Mouse (Mus musculus) hindbrain, embryonic 16.5 days (tissue): ENCODE data around the gene Rasa2. TPM values are rescaled to one million over a fixed set of nuclear protein-coding genes. Genes with fewer than 3 reads are reported as not detected.

ENCODE experiments used
- ATAC-seq: fragments of 200-750 bp; cut with Nextera tagmentation; 2 replicates; pipeline ENCODE4 v1.8.0; 2017; ENCODE audit warnings: moderate TSS enrichment, moderate library complexity
- H3K27ac ChIP-seq: fragments of 300-500 bp; sonication (generic); 2 replicates; pipeline ENCODE4 v1.5.1; 2014; ENCODE audit warnings: low read depth, mild to moderate bottlenecking, control low read depth, low read length, moderate library complexity
- H3K27me3 ChIP-seq: fragments of 300-500 bp; sonication (generic); replicated peaks from 2 replicates; pipeline ENCODE4 v1.6.1; 2014; ENCODE audit warnings: low read length; ENCODE audit not compliant: control insufficient read depth, insufficient read depth
- H3K36me3 ChIP-seq: fragments of 300-500 bp; sonication (generic); 2 replicates; pipeline ENCODE4 v1.6.1; 2014; ENCODE audit warnings: mild to moderate bottlenecking, low read length, moderate library complexity, mixed read lengths; ENCODE audit not compliant: control insufficient read depth, insufficient read depth
- H3K4me1 ChIP-seq: fragments of 300-500 bp; sonication (generic); 2 replicates; pipeline ENCODE4 v1.6.1; 2014; ENCODE audit warnings: low read depth, low read length; ENCODE audit not compliant: control insufficient read depth, insufficient read depth
- H3K4me2 ChIP-seq: fragments of 300-500 bp; sonication (generic); 2 replicates; pipeline ENCODE4 v1.6.1; 2014; ENCODE audit warnings: mild to moderate bottlenecking, low read length, control low read depth, moderate library complexity
- H3K4me3 ChIP-seq: fragments of 300-500 bp; sonication (generic); 2 replicates; pipeline ENCODE4 v1.5.1; 2014; ENCODE audit warnings: mild to moderate bottlenecking, low read length, control low read depth, moderate library complexity
- H3K9ac ChIP-seq: fragments of 300-500 bp; sonication (generic); 2 replicates; pipeline ENCODE4 v1.6.1; 2014; ENCODE audit warnings: low read depth, mild to moderate bottlenecking, control low read depth, low read length, moderate library complexity
- H3K9me3 ChIP-seq: fragments of 300-500 bp; sonication (generic); 2 replicates; pipeline ENCODE4 v1.6.1; 2014; ENCODE audit warnings: mild to moderate bottlenecking, low read length, moderate library complexity; ENCODE audit not compliant: control insufficient read depth
- WGBS: fragments of 180-500 bp; shearing (Covaris S2); extraction: QIAGEN DNeasy Blood & Tissue Kit; methylation state at CpG from one replicate; pipeline ENCODE4 v1.1.7; 2014; 5-methylcytosine and 5-hydroxymethylcytosine counted together
- polyA plus RNA-seq: library from polyadenylated mRNA; unstranded; fragments of >200 nt; fragmentation: Nextera tagmentation; extraction: Ambion mirVana; gene quantifications from 2 replicates; pipeline ENCODE4 v1.2.1, GENCODE M21; 2015

Rasa2 gene
- polyA plus RNA-seq, 1 experiment from 2014 or later = 17.8 TPM

DNA sequence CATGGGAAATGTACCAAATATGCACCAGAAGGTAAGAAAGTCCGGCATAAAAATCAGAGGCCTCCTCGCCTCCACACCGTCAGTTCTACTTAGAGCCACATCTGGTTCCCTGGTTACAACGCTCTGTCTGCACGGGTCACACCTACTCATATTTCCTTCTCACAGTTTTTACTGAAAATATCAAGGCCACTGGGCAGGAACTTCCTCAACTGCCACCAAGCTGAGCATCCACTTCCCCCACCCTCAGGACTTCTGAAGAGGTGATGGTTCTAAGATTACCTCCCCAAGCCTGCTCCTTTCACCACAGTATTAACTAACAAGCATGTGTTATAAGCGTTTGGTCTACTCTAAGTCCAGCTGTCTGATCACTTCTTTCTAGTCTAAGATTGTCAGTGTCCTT lies 53.7 kb downstream of the Rasa2 start:
- H3K27ac ChIP-seq = no peak overlapping the region
- no peak overlapping the region for H3K9ac ChIP-seq
- no peaks in the 10 kb centered on the region for H3K36me3 ChIP-seq
- no peaks in the 10 kb centered on the region for H3K27me3 ChIP-seq
- no peak overlapping the region for H3K4me2 ChIP-seq
- WGBS = 85% methylated on average over 6 of the region's 6 CpGs
- no peak overlapping the region for H3K4me3 ChIP-seq
- no peaks in the 10 kb centered on the region for H3K9me3 ChIP-seq
- H3K4me1 ChIP-seq = no peaks in the 10 kb centered on the region
- no peak for ATAC-seq

DNA sequence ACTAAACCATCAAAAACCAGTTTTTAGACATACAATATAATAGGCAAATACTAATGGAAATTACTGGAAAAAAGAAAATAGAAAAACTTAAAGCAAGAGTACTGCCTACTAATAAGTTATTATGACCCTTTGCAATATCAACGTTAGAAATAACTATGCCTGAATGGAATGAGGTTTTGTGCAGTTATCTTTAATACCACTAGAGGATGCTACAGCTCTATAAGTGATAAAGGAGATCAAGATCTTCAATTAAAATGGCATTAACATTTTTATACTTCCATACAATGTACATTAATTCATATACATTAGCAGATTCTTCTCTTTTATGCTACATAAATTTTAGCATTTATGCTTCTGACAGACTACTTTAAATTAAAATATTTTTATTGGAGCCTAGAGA lies 58.2 kb downstream of the Rasa2 start:
- no peak overlapping the region for H3K4me2 ChIP-seq
- WGBS = 3% methylated on average over 1 of the region's 1 CpGs
- no peak overlapping the region for H3K27ac ChIP-seq
- H3K4me1 ChIP-seq = no peaks in the 10 kb centered on the region
- ATAC-seq = no peak
- H3K27me3 ChIP-seq = no peaks in the 10 kb centered on the region
- no peak overlapping the region for H3K4me3 ChIP-seq
- H3K9me3 ChIP-seq = no peaks in the 10 kb centered on the region
- no peak overlapping the region for H3K9ac ChIP-seq
- peaks cover 5% of the 10 kb centered on the region for H3K36me3 ChIP-seq

DNA sequence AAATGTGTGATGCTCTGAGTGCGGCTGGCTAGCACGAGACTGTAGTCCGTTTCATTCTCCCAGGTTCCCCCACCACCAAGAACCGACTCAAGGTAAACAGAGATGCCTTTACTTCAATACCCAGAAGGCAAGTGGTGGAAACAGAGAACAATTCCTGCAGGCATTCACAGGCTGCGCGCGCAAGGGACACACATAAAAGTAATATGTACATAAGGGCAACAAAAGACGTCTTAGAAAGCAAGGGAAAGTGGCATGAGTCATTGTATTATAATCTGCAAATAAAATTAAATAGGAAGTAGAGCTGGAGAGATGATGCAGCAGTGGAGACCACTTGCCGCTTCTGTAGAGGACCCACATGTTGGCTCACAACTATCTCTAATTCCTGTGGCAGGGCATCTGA lies 58.7 kb downstream of the Rasa2 start:
- ATAC-seq = no peak
- 90% methylated on average over 9 of the region's 9 CpGs for WGBS

DNA sequence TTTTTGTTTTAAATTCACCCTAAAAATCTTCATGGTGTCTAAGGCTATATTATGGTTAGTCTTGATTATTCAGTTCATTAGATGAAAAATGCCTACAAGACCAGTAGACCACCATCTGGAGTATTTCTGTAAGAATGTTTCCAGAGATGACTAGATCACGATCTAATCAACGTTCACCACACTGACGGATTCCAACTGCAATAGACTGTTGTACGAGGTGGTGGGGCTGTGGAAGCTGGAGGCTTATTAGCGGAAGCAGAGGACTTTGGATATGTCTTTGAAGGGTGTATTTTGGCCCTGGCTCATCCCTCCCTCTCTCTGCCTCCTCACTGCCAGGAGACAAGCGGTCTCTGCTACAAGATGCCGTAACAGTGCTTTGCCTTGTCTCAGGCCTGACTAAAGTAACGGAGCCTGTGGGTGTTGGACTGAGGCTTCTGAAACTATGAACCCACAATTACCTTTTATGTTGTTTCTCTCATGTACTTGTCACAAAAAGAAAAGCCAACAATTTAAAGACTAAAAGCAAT lies 64.9 kb downstream of the Rasa2 start:
- no peak overlapping the region for H3K9ac ChIP-seq
- no peak overlapping the region for H3K4me2 ChIP-seq
- H3K27me3 ChIP-seq = no peaks in the 10 kb centered on the region
- 81% methylated on average over 8 of the region's 8 CpGs for WGBS
- peaks cover 14% of the 10 kb centered on the region for H3K36me3 ChIP-seq
- H3K9me3 ChIP-seq = no peaks in the 10 kb centered on the region
- no peak for ATAC-seq
- H3K27ac ChIP-seq = no peak overlapping the region
- no peak overlapping the region for H3K4me3 ChIP-seq
- no peaks in the 10 kb centered on the region for H3K4me1 ChIP-seq

More for the DNA sequence above, 58.7 kb downstream of the Rasa2 start:
- H3K4me2 ChIP-seq = no peak overlapping the region
- no peaks in the 10 kb centered on the region for H3K4me1 ChIP-seq
- no peak overlapping the region for H3K9ac ChIP-seq
- no peak overlapping the region for H3K4me3 ChIP-seq
- H3K9me3 ChIP-seq = no peaks in the 10 kb centered on the region
- no peaks in the 10 kb centered on the region for H3K27me3 ChIP-seq
- peaks cover 5% of the 10 kb centered on the region for H3K36me3 ChIP-seq
- H3K27ac ChIP-seq = no peak overlapping the region

DNA sequence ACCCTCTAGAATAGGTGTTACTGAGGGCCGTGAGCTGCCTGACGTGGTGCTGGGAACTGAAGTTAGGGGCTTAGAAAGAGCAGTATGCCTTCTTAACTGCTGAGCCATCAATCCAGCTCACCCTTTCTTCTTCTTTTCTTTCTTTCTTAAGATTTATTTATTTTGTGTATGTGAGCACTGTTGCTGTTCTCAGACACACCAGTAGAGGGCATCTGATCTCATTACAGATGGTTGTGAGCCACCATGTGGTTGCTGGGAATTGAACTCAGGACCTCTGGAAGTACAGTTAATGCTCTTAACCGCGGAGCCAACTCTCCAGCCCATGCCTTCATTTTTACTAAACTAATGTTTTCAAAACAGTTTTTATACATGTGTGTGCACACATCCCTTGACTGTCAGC lies 67.9 kb downstream of the Rasa2 start:
- Histone ChIP-seq H3K9me3 (no peaks in the 10 kb centered on the region), H3K4me3 (no peak overlapping the region), H3K27ac (no peak overlapping the region), H3K9ac (no peak overlapping the region), H3K36me3 (peaks cover 20% of the 10 kb centered on the region), H3K4me2 (no peak overlapping the region), H3K4me1 (no peaks in the 10 kb centered on the region), H3K27me3 (no peaks in the 10 kb centered on the region)
- ATAC-seq = no peak
- WGBS = 97% methylated on average over 4 of the region's 4 CpGs

DNA sequence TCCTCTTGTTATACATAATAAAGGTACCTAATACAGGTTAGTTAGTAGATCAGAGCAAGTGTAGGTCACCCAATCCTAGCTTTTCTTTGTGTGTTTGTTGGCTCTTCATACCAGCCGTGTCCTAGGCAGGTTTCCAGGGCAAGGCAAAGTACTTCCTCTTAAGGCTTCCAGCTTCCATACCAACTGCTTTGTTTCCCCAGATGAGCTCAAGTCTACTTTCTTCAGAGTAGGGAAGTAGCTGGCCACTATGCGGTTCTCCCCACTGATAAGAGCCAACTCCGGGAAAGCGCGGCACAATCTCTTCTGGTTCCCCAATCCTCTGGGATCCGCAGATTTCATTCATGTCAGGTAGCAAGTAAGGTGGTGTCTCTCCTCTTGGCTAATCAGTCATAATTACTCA lies 72.3 kb downstream of the Rasa2 start:
- no peak overlapping the region for H3K9ac ChIP-seq

DNA sequence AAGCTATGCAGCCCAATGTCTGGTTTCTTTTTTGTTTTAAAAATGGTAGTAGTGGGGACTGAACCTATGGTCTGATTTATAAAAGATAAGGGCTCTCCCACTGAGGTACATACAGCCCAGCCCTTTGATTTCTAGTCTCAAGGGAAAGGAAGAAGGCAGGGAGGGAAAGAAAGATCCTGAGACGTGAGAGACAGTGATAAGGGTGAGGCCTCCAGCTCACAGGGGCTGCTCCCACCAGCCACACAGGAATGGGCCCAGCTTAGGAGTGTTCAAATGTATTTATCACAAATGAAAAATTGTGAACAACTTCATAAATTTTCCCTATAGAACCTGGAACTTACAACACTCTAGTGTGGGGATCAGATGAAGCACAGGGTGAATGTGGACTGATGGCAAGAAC lies 72.8 kb downstream of the Rasa2 start:
- no peak overlapping the region for H3K4me3 ChIP-seq
- peaks cover 11% of the 10 kb centered on the region for H3K36me3 ChIP-seq
- WGBS = 79% methylated on average over 1 of the region's 1 CpGs
- no peak for ATAC-seq
- no peak overlapping the region for H3K27ac ChIP-seq
- H3K4me2 ChIP-seq = no peak overlapping the region
- H3K27me3 ChIP-seq = no peaks in the 10 kb centered on the region
- H3K9ac ChIP-seq = no peak overlapping the region
- no peaks in the 10 kb centered on the region for H3K9me3 ChIP-seq
- H3K4me1 ChIP-seq = no peaks in the 10 kb centered on the region

More for the DNA sequence above, 72.3 kb downstream of the Rasa2 start:
- no peaks in the 10 kb centered on the region for H3K4me1 ChIP-seq
- ATAC-seq = no peak
- H3K4me2 ChIP-seq = no peak overlapping the region
- WGBS = 93% methylated on average over 6 of the region's 6 CpGs
- H3K4me3 ChIP-seq = no peak overlapping the region
- no peaks in the 10 kb centered on the region for H3K9me3 ChIP-seq
- H3K36me3 ChIP-seq = peaks cover 13% of the 10 kb centered on the region
- H3K27ac ChIP-seq = no peak overlapping the region
- H3K27me3 ChIP-seq = no peaks in the 10 kb centered on the region

DNA sequence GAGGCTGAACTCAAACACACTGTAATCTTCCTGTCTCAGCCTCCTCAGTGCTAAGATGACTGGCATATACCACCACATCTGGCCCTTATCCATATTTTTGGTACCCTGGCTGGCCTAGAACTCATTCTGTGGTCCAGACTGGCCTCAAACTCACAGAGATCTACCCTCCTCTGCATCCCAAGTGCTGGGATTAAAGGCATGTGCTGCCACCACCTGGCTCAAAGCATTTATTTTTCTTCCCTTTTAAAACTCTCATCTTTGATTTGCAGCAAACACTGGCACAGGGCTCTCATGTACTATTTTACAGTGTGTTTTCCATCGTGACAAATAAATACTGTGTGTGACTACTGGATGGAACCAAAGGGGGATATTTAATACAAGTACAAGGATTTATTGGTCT lies 77.3 kb downstream of the Rasa2 start:
- Histone ChIP-seq H3K27me3 (no peaks in the 10 kb centered on the region), H3K4me1 (no peaks in the 10 kb centered on the region), H3K9me3 (no peaks in the 10 kb centered on the region), H3K4me2 (no peak overlapping the region), H3K4me3 (no peak overlapping the region), H3K27ac (no peak overlapping the region), H3K9ac (no peak overlapping the region), H3K36me3 (peaks cover 9% of the 10 kb centered on the region)
- 95% methylated on average over 1 of the region's 1 CpGs for WGBS
- ATAC-seq = no peak

DNA sequence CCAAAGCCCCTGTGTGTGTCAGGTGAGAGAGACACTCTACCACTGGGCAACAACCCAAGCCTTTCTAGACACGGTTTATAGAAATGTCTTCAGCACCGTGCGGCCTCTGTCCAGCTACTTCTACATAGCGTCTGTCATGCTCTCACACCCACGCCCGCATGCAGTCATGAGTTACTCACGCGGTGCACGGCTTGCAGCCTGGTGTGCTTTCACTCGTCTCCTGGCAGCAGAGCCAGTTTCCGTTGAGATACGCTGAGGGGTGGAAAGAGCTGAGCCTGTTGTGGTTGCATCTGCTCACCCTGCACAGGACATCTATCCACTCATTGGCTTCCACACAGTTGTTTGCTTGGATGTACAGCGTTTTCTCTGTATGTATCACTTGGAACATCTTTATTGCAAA lies 86.0 kb downstream of the Rasa2 start:
- H3K27ac ChIP-seq = no peak overlapping the region
- H3K4me1 ChIP-seq = peaks cover 7% of the 10 kb centered on the region; the same call in 1 of the 2 replicates
- ATAC-seq = no peak
- no peak overlapping the region for H3K9ac ChIP-seq
- peaks cover 12% of the 10 kb centered on the region for H3K36me3 ChIP-seq
- WGBS = 93% methylated on average over 13 of the region's 13 CpGs
- H3K27me3 ChIP-seq = no peaks in the 10 kb centered on the region
- no peaks in the 10 kb centered on the region for H3K9me3 ChIP-seq
- no peak overlapping the region for H3K4me2 ChIP-seq
- no peak overlapping the region for H3K4me3 ChIP-seq
